Mouse (Mus musculus) forebrain, embryonic 10.5 days (tissue): Measurements from ENCODE around the gene Gm30191. TPM values are rescaled to one million over a fixed set of nuclear protein-coding genes. Genes with fewer than 3 reads are reported as not detected.

Experiments used
- DNase-seq: peaks from one replicate; pipeline ENCODE4 v3.0.0-alpha.2; 2017; ENCODE audit warnings: low spot score; ENCODE audit errors: extremely low spot score
- H3K27ac ChIP-seq: fragments of 300-500 bp; sonication (generic); 2 replicates; pipeline ENCODE4 v1.5.1; 2016; ENCODE audit warnings: mild to moderate bottlenecking
- H3K27me3 ChIP-seq: fragments of 300-500 bp; sonication (generic); 2 replicates; pipeline ENCODE4 v1.6.1; 2016; ENCODE audit warnings: mild to moderate bottlenecking; ENCODE audit not compliant: poor library complexity, severe bottlenecking
- H3K36me3 ChIP-seq: fragments of 300-500 bp; sonication (generic); replicated peaks from 2 replicates; pipeline ENCODE4 v1.6.1; 2016; ENCODE audit warnings: mild to moderate bottlenecking, moderate library complexity
- H3K4me1 ChIP-seq: fragments of 300-500 bp; sonication (generic); 2 replicates; pipeline ENCODE4 v1.6.1; 2016
- H3K4me3 ChIP-seq: fragments of 300-500 bp; sonication (generic); 2 replicates; pipeline ENCODE4 v1.5.1; 2016; ENCODE audit warnings: mild to moderate bottlenecking, moderate library complexity
- H3K9me3 ChIP-seq: fragments of 300-500 bp; sonication (generic); 2 replicates; pipeline ENCODE4 v1.6.1; 2016; ENCODE audit warnings: mild to moderate bottlenecking, moderate library complexity
- WGBS: fragments of 180-500 bp; shearing (Covaris S2); methylation state at CpG from one replicate; pipeline ENCODE4 v1.1.7; 2016; 5-methylcytosine and 5-hydroxymethylcytosine counted together
- polyA plus RNA-seq: library from polyadenylated mRNA; unstranded; fragments of >200 nt; fragmentation: Nextera tagmentation; extraction: Ambion mirVana; gene quantifications from 2 replicates; pipeline ENCODE4 v1.2.1, GENCODE M21; 2016

The Gm30191 gene
- polyA plus RNA-seq, 1 experiment from 2014 or later, result 0.24 TPM

GRCm38 (mm10) chr4:134243516-134244250, 3.1 kb upstream of the Gm30191 start, which contains the start of gene E130218I03Rik:
TSS of gene E130218I03Rik (plus strand) at chr4:134243662.
- Histone ChIP-seq H3K4me3 (peak within 1 kb of the TSS; percentile 97), H3K27ac (no peak within 1 kb of the TSS), H3K36me3 (peaks cover 17% of the 10 kb centered on the region), H3K4me1 (peaks cover 52% of the 10 kb centered on the region), H3K27me3 (peaks cover 32% of the 10 kb centered on the region), H3K9me3 (no peaks in the 10 kb centered on the region)
- WGBS, result 90% methylated on average over 17 of the region's 17 CpGs
- no peak for DNase-seq

- Histone ChIP-seq H3K4me1 (peaks cover 64% of the 10 kb centered on the region), H3K4me3 (peak within 1 kb of the TSS; percentile 97), H3K27ac (peak within 1 kb of the TSS; percentile 87), H3K27me3 (peaks cover 43% of the 10 kb centered on the region), H3K36me3 (peaks cover 17% of the 10 kb centered on the region), H3K9me3 (no peaks in the 10 kb centered on the region)
- WGBS, result under 1% methylated on average over 60 of the region's 60 CpGs
- DNase-seq, result peak; percentile 94
Observed at GRCm38 (mm10) chr4:134245148-134245843, 1.4 kb upstream of the Gm30191 start, which contains the start of gene Zfp593. TSS of gene Zfp593 (minus strand) at chr4:134245592.

GRCm38 (mm10) chr4:134246256-134246655, 479 bp upstream of the Gm30191 start:
- WGBS, result 38% methylated on average over 4 of the region's 4 CpGs
- peak overlapping the region; percentile 97; the same call in 1 of the 2 replicates for H3K4me3 ChIP-seq
- H3K9me3 ChIP-seq, result no peaks in the 10 kb centered on the region
- H3K27ac ChIP-seq, result peak overlapping the region; percentile 87
- H3K27me3 ChIP-seq, result peaks cover 53% of the 10 kb centered on the region
- peaks cover 17% of the 10 kb centered on the region for H3K36me3 ChIP-seq
- DNase-seq, result no peak
- peaks cover 74% of the 10 kb centered on the region for H3K4me1 ChIP-seq

GRCm38 (mm10) chr4:134249651-134250050, 2.9 kb downstream of the Gm30191 start:
- peak; percentile 79 for DNase-seq
- Histone ChIP-seq H3K27ac (peak overlapping the region; percentile 79), H3K9me3 (no peaks in the 10 kb centered on the region), H3K36me3 (no peaks in the 10 kb centered on the region), H3K4me1 (peaks cover 94% of the 10 kb centered on the region), H3K27me3 (peaks cover 87% of the 10 kb centered on the region), H3K4me3 (peak overlapping the region; percentile 58)
- WGBS, result under 1% methylated on average over 30 of the region's 30 CpGs

GRCm38 (mm10) chr4:134250116-134250929, 3.6 kb downstream of the Gm30191 start:
- H3K9me3 ChIP-seq, result no peaks in the 10 kb centered on the region
- peaks cover 94% of the 10 kb centered on the region for H3K27me3 ChIP-seq
- H3K4me1 ChIP-seq, result peaks cover 95% of the 10 kb centered on the region
- H3K36me3 ChIP-seq, result no peaks in the 10 kb centered on the region
- peak overlapping the region; percentile 79 for H3K27ac ChIP-seq
- WGBS, result 5% methylated on average over 27 of the region's 27 CpGs
- peak overlapping the region; percentile 58 for H3K4me3 ChIP-seq
- DNase-seq, result peak; percentile 46

- Histone ChIP-seq H3K4me1 (peaks cover 96% of the 10 kb centered on the region), H3K36me3 (no peaks in the 10 kb centered on the region), H3K4me3 (peak overlapping the region; percentile 58), H3K9me3 (no peaks in the 10 kb centered on the region), H3K27ac (peak overlapping the region; percentile 79), H3K27me3 (peaks cover 99% of the 10 kb centered on the region)
- 9% methylated on average over 10 of the region's 10 CpGs for WGBS
- peak; percentile 43 for DNase-seq
Observed at GRCm38 (mm10) chr4:134250930-134251240, 4.2 kb downstream of the Gm30191 start.

- Histone ChIP-seq H3K9me3 (no peaks in the 10 kb centered on the region), H3K36me3 (no peaks in the 10 kb centered on the region), H3K27me3 (peaks cover 100% of the 10 kb centered on the region), H3K4me3 (peak overlapping the region; percentile 58), H3K27ac (peak overlapping the region; percentile 79), H3K4me1 (peaks cover 96% of the 10 kb centered on the region)
- 1% methylated on average over 91 of the region's 91 CpGs for WGBS
- peak; percentile 58 for DNase-seq
Observed at GRCm38 (mm10) chr4:134251241-134252130, 4.8 kb downstream of the Gm30191 start.

- Histone ChIP-seq H3K9me3 (no peaks in the 10 kb centered on the region), H3K36me3 (no peaks in the 10 kb centered on the region), H3K4me3 (peak overlapping the region; percentile 58), H3K4me1 (peaks cover 96% of the 10 kb centered on the region), H3K27me3 (peaks cover 96% of the 10 kb centered on the region), H3K27ac (peak overlapping the region; percentile 79)
- 2% methylated on average over 22 of the region's 22 CpGs for WGBS
- DNase-seq, result no peak
Observed at GRCm38 (mm10) chr4:134252131-134252910, 5.6 kb downstream of the Gm30191 start.

- H3K36me3 ChIP-seq, result no peaks in the 10 kb centered on the region
- H3K4me1 ChIP-seq, result peaks cover 96% of the 10 kb centered on the region
- peak overlapping the region; percentile 79 for H3K27ac ChIP-seq
- WGBS, result 2% methylated on average over 15 of the region's 15 CpGs
- no peak for DNase-seq
- H3K27me3 ChIP-seq, result peaks cover 88% of the 10 kb centered on the region
- H3K9me3 ChIP-seq, result no peaks in the 10 kb centered on the region
- H3K4me3 ChIP-seq, result peak overlapping the region; percentile 58
Observed at GRCm38 (mm10) chr4:134252911-134253721, 6.4 kb downstream of the Gm30191 start.

- H3K36me3 ChIP-seq, result no peaks in the 10 kb centered on the region
- peak within 1 kb of the TSS; percentile 79 for H3K27ac ChIP-seq
- peaks cover 81% of the 10 kb centered on the region for H3K27me3 ChIP-seq
Observed at GRCm38 (mm10) chr4:134253722-134254324, 7.1 kb downstream of the Gm30191 start, which contains the start of gene Grrp1. TSS of gene Grrp1 (minus strand) at chr4:134254106.

More at GRCm38 (mm10) chr4:134253722-134254324, 7.1 kb downstream of the Gm30191 start, which contains the start of gene Grrp1:
- peak; percentile 61 for DNase-seq
- WGBS, result under 1% methylated on average over 13 of the region's 13 CpGs
- no peaks in the 10 kb centered on the region for H3K9me3 ChIP-seq
- H3K4me3 ChIP-seq, result peak within 1 kb of the TSS; percentile 58
- peaks cover 100% of the 10 kb centered on the region for H3K4me1 ChIP-seq
